Mouse (Mus musculus) layer of hippocampus, postnatal 25 days (tissue): ENCODE data around the gene Arhgap18. TPM values are rescaled to one million over a fixed set of nuclear protein-coding genes. Genes with fewer than 3 reads are reported as not detected.
"Not testable (repeated sequence)": the region's sequence is repeated elsewhere in the genome, so short reads cannot be mapped to it uniquely, and the experiment has no call there.

Source experiments
- DNase-seq, 2 experiments: peaks; one replicate each; pipeline ENCODE4 v3.0.0; 2022; ENCODE audit warnings: mixed read lengths in 2 of 2, low spot score in 1 of 2; ENCODE audit errors: extremely low spot score in 1 of 2
- total RNA-seq, 2 experiments: library from RNA; stranded (reverse); gene quantifications; 2 replicates each; pipeline ENCODE4 v1.2.3; 2021

Arhgap18 gene
- total RNA-seq, 2 experiments from 2014 or later: 4.6 to 5.4 TPM

GRCm38 (mm10) chr10:26893091-26893490 is 139.9 kb downstream of the Arhgap18 start:
- no peak for DNase-seq

DNA sequence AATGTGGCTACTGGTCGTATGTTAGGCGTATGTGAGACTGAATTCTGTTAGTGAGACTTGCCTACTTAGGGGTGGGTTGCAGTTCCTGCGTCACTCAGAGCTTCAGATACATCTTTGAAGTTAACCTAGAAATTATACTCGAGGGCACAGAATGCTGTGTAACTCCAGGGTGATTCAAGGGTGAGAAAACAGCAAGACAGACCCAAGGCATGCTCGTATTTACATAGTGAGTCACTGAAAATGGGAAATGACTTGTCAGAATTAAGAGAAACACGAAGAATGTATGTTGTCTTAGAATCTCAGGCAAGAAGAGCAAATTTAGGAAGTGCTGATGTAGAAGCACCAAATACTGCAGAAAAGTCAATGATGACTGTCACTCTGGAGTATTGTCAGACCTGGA is 142.5 kb downstream of the Arhgap18 start:
- DNase-seq: no peak

GRCm38 (mm10) chr10:26900426-26900825 is 147.2 kb downstream of the Arhgap18 start:
- DNase-seq: no peak

DNA sequence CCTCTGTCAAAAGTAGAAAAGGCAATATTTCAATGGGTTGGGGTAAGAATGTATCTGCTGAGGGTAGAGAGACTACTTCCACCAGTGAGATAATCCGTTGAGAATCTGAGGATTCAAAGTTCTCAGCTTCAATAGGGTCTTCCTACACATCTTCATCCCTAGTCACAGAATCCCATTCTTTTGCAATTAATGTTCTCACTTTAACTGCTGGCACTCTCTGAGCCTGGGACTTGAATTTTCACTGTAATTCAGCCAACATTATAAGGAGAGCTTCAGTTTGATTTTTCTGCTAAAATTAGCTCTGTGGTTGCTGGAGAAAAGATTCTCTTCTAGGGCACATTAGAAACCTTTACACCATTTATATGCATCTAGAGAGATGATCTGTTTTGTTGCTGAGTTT is 150.6 kb downstream of the Arhgap18 start:
- DNase-seq: no peak

GRCm38 (mm10) chr10:26911176-26911575 is 158.0 kb downstream of the Arhgap18 start:
- no peak for DNase-seq

DNA sequence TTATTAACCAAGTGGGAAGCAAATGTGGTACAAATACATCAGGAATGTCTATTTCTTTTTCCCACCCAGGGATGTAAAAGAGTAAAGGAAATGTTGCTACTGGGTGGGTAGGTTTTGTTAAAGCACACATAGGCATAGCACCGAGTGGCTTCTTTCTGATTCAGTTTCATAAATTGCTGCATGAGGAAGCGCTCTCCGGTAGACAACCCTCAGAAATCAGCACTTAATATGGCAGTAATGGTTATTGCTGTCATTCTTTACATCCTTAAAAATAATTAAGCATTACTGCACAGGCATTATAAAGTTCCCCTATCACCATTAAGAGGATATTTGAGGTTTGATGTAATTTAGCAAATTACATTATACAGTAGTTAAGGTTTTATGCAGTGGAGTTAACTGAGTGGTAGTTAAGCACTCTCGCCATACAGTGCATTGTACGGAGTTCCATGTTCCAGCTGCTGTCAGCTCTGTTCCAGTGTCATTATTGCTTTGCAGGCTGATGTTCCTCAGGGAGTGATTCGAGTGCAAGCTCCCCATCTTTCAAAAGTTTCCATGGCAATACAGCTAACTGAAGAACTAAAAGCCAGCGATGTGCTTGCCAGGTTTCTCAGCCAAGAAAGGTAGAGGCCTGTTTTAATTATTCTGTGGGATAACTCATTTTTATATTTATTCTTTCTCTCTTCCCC is 159.0 kb downstream of the Arhgap18 start:
- no peak for DNase-seq

DNA sequence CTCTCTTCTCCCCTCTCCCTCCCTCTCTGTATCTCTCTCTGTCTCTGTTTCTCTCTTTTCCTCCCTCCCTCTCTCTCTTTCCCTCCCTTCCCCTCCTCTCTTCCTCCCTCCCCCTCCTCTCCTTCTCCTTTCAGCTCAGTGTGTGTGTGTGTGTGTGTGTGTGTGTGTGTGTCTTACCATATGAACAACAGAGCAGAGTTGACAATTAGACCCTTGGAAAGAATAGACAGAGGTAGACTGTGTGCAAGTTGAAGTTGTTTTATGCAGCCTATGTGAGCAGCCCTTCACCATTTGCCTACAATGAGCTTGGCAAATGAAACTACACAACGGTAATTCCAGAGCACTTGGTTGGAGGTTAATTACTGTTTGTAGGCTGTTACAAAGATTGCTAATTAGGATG is 159.6 kb downstream of the Arhgap18 start:
- DNase-seq: no peak

- peak in 1 of 2 experiments; percentile 23 for DNase-seq
Observed at GRCm38 (mm10) chr10:26919307-26919977, 166.2 kb downstream of the Arhgap18 start.

GRCm38 (mm10) chr10:26920383-26920979 is 167.3 kb downstream of the Arhgap18 start:
- no peak for DNase-seq

GRCm38 (mm10) chr10:26936056-26936455 is 182.8 kb downstream of the Arhgap18 start:
- DNase-seq: not testable (repeated sequence)

DNA sequence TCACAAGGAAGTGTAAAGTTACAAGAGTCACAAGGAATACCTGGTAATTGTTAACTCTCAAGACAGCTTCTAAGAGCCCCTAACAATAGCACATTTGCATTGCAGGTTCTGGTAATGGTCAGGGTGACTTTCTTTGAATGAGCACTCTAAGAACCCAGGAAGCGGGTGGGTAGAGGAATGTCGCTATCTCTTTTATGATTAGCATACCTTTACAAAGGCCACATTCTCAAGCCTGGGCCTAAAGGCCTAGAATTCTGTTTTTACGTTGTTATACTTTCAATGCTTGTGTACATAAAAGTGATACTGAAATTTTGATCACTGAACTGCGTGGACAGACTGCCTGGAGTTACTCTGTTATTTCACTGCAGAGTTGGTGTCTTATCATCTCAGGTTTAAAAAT is 185.2 kb downstream of the Arhgap18 start:
- DNase-seq: not testable (repeated sequence)

DNA sequence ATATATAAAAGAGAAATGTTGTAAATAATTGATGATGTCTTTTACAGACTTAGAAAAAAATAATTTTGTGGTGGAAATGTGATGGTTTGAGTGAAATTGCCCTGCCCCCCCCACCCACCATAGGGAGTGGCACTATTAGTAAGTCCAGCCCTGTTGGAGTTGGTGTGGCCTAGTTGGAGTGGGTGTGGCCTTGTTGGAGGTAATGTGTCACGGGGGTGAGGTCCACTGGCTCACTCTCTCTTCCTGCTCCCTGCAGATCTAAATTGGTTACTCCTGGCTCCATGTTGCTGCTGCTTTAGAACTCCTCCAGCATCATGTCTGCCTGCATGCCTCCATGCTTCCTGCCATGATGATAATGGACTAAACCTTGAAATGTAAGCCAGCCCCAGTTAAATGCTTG is 186.3 kb downstream of the Arhgap18 start:
- DNase-seq: no peak

- no peak for DNase-seq
Observed at GRCm38 (mm10) chr10:26948331-26948730, 195.1 kb downstream of the Arhgap18 start.

GRCm38 (mm10) chr10:26949667-26950066 is 196.4 kb downstream of the Arhgap18 start:
- DNase-seq: no peak

GRCm38 (mm10) chr10:26950448-26950847 is 197.2 kb downstream of the Arhgap18 start:
- no peak for DNase-seq

- DNase-seq: no peak
Observed at GRCm38 (mm10) chr10:26958513-26958912, 205.3 kb downstream of the Arhgap18 start.
